Mouse (Mus musculus): Measurements from ENCODE around the gene Szt2.

DNA sequence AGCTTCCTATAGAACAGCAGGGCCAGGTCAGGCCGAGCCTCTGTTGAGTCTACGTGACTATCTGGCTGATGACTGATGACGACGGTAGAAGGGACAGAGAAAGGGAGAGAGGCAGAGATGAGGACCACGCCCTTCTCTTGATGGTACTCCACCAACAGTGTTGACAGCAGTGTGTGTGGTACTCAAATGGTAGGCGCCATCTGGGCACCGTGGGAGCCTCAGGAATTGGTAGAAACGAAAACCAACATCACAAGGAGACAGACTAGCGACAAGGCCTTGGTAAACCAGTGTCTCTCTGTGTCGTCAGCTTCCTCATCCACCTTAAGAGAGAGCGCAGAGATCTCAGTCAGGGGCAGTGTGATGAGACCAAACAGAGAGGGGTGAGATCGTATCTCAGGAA is 41.5 kb downstream of the Szt2 start:
- TF ChIP-seq CTCF (IDR thresholded peaks at IDR 0.05) (no peak), EP300 (IDR thresholded peaks at IDR 0.05) (no peak)
